Mouse (Mus musculus): ENCODE measurements around the gene Smyd2. TPM values are rescaled to one million over a fixed set of nuclear protein-coding genes. Genes with fewer than 3 reads are reported as not detected.

The Smyd2 gene
- total and polyA plus RNA-seq, 3 experiments, result 140 to 146 TPM; not detected in 1

- H3K9me3 ChIP-seq (replicated peaks; ENCODE audit: insufficient read depth, low read length), result no peaks in the 10 kb centered on the region
- H3K9ac ChIP-seq (ENCODE audit: control insufficient read depth, low read depth, low read length, poor library complexity, severe bottlenecking), result no peak overlapping the region
- H3K4me3 ChIP-seq (ENCODE audit: control insufficient read depth in 1 of 2, insufficient read depth in 1 of 2, low read depth in 2 of 2, low read length in 2 of 2), result no peak overlapping the region
- TF ChIP-seq UBTF (IDR thresholded peaks at IDR 0.05; ENCODE audit: borderline replicate concordance, insufficient read depth, low read depth, low read length) (no peak), ZC3H11A (IDR thresholded peaks at IDR 0.05; ENCODE audit: low read depth, low read length) (no peak), JUND (IDR thresholded peaks at IDR 0.05; ENCODE audit: low read depth, low read length) (no peak), TCF12 (IDR thresholded peaks at IDR 0.05; ENCODE audit: low read depth, low read length) (no peak)
- H3K36me3 ChIP-seq (ENCODE audit: control insufficient read depth in 1 of 2, insufficient read depth in 2 of 2, low read length in 2 of 2), result peaks cover 0 to 1% of the 10 kb centered on the region in 2 experiments; a peak in 1 of 4 replicates
- H3K27ac ChIP-seq (ENCODE audit: control insufficient read depth, low read depth, low read length), result no peak overlapping the region
- DNase-seq (ENCODE audit: low read depth, low spot score), result no peak
- no peaks in the 10 kb centered on the region for H3K27me3 ChIP-seq (ENCODE audit: control insufficient read depth in 1 of 2, insufficient read depth in 2 of 2, low read length in 2 of 2)
- peaks cover 57% of the 10 kb centered on the region for H3K79me2 ChIP-seq (ENCODE audit: control insufficient read depth, insufficient read depth, low read length, poor library complexity)
- no peaks in the 10 kb centered on the region for H3K4me1 ChIP-seq (ENCODE audit: control insufficient read depth in 1 of 2, insufficient read depth in 2 of 2, low read length in 2 of 2)
These were observed 8.9 kb downstream of the Smyd2 start for GRCm38 (mm10) chr1:189913093-189913760.

DNA sequence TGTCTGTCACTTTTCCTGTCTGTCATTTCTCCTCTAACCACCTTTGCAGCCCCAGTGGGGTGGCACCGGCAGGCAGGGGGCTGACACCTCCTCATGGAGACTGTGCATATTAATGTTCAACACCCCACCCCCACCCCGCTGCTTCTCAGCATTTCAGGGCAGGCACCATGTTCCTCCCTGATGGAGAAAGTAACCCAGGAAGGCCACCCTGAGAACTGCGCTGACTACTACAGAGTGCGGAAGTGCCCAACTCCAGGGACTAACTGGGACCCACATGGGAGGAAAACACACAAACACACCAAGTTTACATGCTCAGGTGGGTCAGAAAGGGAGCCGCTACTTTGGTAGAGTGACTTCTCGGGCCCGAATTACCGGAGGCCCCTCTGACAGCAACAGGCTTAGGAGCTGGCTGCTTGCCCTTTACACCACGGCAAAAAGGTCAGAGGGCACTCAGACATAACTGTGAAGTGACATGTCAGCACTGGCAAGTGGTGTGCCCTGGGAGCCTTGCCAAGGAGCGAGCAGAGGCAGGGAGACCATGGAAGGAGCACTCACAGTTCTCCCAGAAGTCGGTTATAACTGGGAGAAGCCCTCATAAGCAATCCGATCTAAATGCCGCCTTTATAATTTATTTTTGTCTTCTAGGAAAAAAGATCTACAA is 11.3 kb downstream of the Smyd2 start:
- TF ChIP-seq JUND (IDR thresholded peaks at IDR 0.05; ENCODE audit: low read depth, low read length) (no peak), MYC (IDR thresholded peaks at IDR 0.05; ENCODE audit: low read depth, low read length) (no peak), MAFK (IDR thresholded peaks at IDR 0.05; ENCODE audit: borderline replicate concordance, low read depth, low read length) (no peak), UBTF (IDR thresholded peaks at IDR 0.05; ENCODE audit: borderline replicate concordance, insufficient read depth, low read depth, low read length) (no peak), EP300 (IDR thresholded peaks at IDR 0.05; ENCODE audit: low read depth in 1 of 2, low read length in 2 of 2) (no peak), POLR2AphosphoS2 (IDR thresholded peaks at IDR 0.05; ENCODE audit: low read length) (no peak), SIN3A (IDR thresholded peaks at IDR 0.05; ENCODE audit: low read length) (no peak), ZKSCAN1 (IDR thresholded peaks at IDR 0.05; ENCODE audit: low read depth, low read length) (no peak)
- Histone ChIP-seq H3K9me3 (replicated peaks; ENCODE audit: insufficient read depth, low read length) (no peaks in the 10 kb centered on the region), H3K36me3 (ENCODE audit: control insufficient read depth in 1 of 2, insufficient read depth in 2 of 2, low read length in 2 of 2) (peaks cover 0 to 4% of the 10 kb centered on the region in 2 experiments; a peak in 1 of 4 replicates), H3K4me3 (ENCODE audit: control insufficient read depth in 1 of 2, insufficient read depth in 1 of 2, low read depth in 2 of 2, low read length in 2 of 2) (no peak overlapping the region), H3K9ac (ENCODE audit: control insufficient read depth, low read depth, low read length, poor library complexity, severe bottlenecking) (no peak overlapping the region), H3K27ac (ENCODE audit: control insufficient read depth, low read depth, low read length) (no peak overlapping the region), H3K79me2 (ENCODE audit: control insufficient read depth, insufficient read depth, low read length, poor library complexity) (peaks cover 38% of the 10 kb centered on the region), H3K4me1 (ENCODE audit: control insufficient read depth in 1 of 2, insufficient read depth in 2 of 2, low read length in 2 of 2) (no peaks in the 10 kb centered on the region), H3K27me3 (ENCODE audit: control insufficient read depth in 1 of 2, insufficient read depth in 2 of 2, low read length in 2 of 2) (no peaks in the 10 kb centered on the region)
- DNase-seq (ENCODE audit: low read depth, low spot score), result no peak

- peaks cover 0 to 6% of the 10 kb centered on the region in 2 experiments; a peak in 1 of 4 replicates for H3K36me3 ChIP-seq (ENCODE audit: control insufficient read depth in 1 of 2, insufficient read depth in 2 of 2, low read length in 2 of 2)
- no peaks in the 10 kb centered on the region for H3K9me3 ChIP-seq (replicated peaks; ENCODE audit: insufficient read depth, low read length)
- DNase-seq (ENCODE audit: low read depth, low spot score), result no peak
- no peak overlapping the region for H3K4me3 ChIP-seq (ENCODE audit: control insufficient read depth in 1 of 2, insufficient read depth in 1 of 2, low read depth in 2 of 2, low read length in 2 of 2)
- no peaks in the 10 kb centered on the region for H3K4me1 ChIP-seq (ENCODE audit: control insufficient read depth in 1 of 2, insufficient read depth in 2 of 2, low read length in 2 of 2)
- H3K9ac ChIP-seq (ENCODE audit: control insufficient read depth, low read depth, low read length, poor library complexity, severe bottlenecking), result no peak overlapping the region
- no peaks in the 10 kb centered on the region for H3K27me3 ChIP-seq (ENCODE audit: control insufficient read depth in 1 of 2, insufficient read depth in 2 of 2, low read length in 2 of 2)
- H3K27ac ChIP-seq (ENCODE audit: control insufficient read depth, low read depth, low read length), result no peak overlapping the region
- no peak for TF ChIP-seq TAL1 (IDR thresholded peaks at IDR 0.05; ENCODE audit: low read length)
- no peak for TF ChIP-seq RAD21 (IDR thresholded peaks at IDR 0.05; ENCODE audit: low read depth, low read length)
- TF ChIP-seq JUND (IDR thresholded peaks at IDR 0.05; ENCODE audit: low read depth, low read length), result no peak
- TF ChIP-seq TBP (IDR thresholded peaks at IDR 0.05; ENCODE audit: low read depth, low read length), result no peak
- TF ChIP-seq MAX (IDR thresholded peaks at IDR 0.05; ENCODE audit: low read length), result no peak
- no peak for TF ChIP-seq E2F4 (IDR thresholded peaks at IDR 0.05; ENCODE audit: borderline replicate concordance, low read depth, low read length)
- TF ChIP-seq ETS1 (IDR thresholded peaks at IDR 0.05; ENCODE audit: low read depth, low read length), result no peak
- TF ChIP-seq NELFE (IDR thresholded peaks at IDR 0.05; ENCODE audit: low read depth, low read length), result no peak
- no peak for TF ChIP-seq KAT2A (conservative IDR thresholded peaks at IDR 0.05; ENCODE audit: low read depth, low read length)
- no peak for TF ChIP-seq POLR2AphosphoS2 (IDR thresholded peaks at IDR 0.05; ENCODE audit: low read length)
- TF ChIP-seq TCF12 (IDR thresholded peaks at IDR 0.05; ENCODE audit: low read depth, low read length), result no peak
- TF ChIP-seq MAFK (IDR thresholded peaks at IDR 0.05; ENCODE audit: borderline replicate concordance, low read depth, low read length), result no peak
- TF ChIP-seq RCOR1 (IDR thresholded peaks at IDR 0.05; ENCODE audit: low read depth, low read length), result no peak
- no peak for TF ChIP-seq UBTF (IDR thresholded peaks at IDR 0.05; ENCODE audit: borderline replicate concordance, insufficient read depth, low read depth, low read length)
- TF ChIP-seq EP300 (IDR thresholded peaks at IDR 0.05; ENCODE audit: low read depth in 1 of 2, low read length in 2 of 2), result no peak
- TF ChIP-seq ZNF384 (IDR thresholded peaks at IDR 0.05; ENCODE audit: low read depth, low read length), result no peak
- TF ChIP-seq MAZ (IDR thresholded peaks at IDR 0.05; ENCODE audit: low read depth, low read length), result no peak
- H3K79me2 ChIP-seq (ENCODE audit: control insufficient read depth, insufficient read depth, low read length, poor library complexity), result no peaks in the 10 kb centered on the region
These were observed 19.0 kb downstream of the Smyd2 start for GRCm38 (mm10) chr1:189903169-189903568.

Data from MEL (cell line).